Mouse (Mus musculus): Measurements from ENCODE around the gene Tuba1a. TPM values are rescaled to one million over a fixed set of nuclear protein-coding genes. Genes with fewer than 3 reads are reported as not detected.
A peak's percentile ranks its signal among the peaks of the same experiment; 100 is the strongest.
"Not testable (repeated sequence)": the region's sequence is repeated elsewhere in the genome, so short reads cannot be mapped to it uniquely, and the experiment has no call there.

Gene Tuba1a
- total RNA-seq, 2 experiments from 2014 or later = 74.3 to 169 TPM

DNA sequence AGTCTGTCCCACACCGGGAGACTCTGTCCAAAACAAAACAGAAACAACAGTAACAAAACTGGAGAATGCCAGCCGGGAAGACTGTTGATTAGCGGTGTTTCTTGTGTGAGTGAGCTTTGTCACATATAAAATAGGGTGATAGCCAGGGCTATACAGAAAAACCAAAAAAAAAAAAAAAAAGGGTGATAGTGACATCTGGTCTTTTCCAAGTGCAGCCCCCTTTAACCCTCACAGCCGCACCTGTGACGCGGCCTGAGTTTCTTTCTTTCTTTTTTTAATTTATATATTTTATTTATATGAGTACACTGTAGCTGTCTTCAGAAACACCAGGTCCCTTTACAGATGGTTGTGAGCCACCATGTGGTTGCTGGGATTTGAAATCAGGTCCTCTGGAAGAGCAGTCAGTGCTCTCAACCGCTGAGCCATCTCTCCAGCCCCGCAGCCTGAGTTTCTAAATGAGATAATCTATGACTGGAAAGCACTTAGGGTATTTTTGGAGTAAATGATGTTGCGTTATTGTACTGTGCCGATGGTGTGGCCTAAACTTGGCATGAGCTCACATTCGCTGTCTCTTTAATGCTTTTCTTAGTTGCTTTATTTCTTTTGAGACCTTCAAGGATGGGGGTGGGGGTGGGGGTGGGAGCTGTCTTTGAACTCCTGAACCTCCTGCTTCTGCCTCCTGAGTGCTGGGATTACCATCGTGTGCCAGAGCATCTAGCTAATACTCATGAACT is 32.6 kb upstream of the Tuba1a start:
- no peak for DNase-seq (ENCODE audit: low spot score in 2 of 2)

DNA sequence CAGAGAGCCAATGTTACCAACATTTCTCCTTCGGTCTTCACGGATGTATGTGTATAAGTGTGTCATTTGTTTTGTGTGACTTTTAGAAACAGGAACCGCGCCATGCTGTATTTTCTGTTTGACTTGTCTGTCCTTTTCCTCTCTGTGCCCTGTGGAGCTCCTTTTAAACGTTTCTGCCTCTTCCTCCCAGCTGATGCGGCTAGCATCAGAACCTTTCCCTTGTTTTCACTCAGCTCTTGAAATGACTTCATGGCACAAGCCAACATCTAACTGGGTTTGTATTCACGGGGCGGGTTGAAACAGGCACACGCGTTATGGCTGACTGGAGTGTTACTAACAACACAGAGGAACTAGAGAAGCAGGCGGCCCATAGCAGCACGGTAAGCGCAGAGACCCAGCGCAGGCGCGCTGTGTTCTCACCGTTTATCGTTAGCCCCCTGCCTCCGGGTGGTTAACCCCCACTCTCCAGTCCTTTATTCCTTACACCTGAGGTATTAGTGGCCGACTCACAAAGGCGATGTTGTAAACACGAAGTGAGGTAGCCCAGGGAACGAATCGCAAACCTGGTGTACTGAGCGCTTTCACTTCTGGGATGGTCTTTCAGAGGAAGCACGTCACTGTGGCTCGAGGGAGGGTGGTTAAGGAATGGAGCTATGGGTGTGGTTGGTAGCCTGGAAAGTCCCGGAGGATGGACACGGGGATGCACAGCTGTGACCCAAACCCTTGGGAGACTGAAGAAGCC is 31.9 kb upstream of the Tuba1a start:
- peak; percentile 75 to 76 for DNase-seq (ENCODE audit: low spot score in 2 of 2)

- DNase-seq (ENCODE audit: low spot score in 2 of 2) = no peak
Measured at GRCm38 (mm10) chr15:98984681-98985080, 31.2 kb upstream of the Tuba1a start.

DNA sequence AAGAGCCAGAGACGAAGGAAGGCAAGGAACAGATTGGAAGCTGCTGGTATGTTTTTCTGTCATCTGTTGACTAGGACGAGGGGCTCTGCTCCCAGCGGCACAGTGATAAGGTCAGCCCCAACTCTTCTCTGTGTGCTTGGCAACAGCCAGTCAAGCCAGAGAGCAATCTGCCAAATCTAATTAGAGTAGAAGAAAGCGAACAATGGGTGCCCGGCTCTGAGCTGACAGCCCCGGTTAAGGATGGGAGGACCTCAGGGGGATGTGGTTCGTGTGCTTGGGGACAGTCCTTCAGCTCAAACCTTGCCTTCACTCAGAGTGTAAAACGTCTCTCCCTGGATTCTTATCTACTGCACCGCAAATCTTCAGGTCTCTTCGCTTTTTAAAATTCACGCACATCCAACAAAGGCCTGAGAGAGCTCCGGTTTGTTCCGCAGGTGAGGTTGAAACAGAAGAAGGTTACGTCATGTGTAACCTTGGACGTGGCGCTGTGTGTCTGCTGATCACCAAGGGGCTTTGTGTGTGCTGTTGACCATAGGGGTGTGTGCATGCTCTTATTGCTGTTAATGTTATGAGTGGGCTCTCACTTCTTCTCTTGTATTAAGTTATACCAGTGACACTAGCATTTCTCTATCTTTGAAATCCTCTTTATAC is 30.1 kb upstream of the Tuba1a start:
- no peak for DNase-seq (ENCODE audit: low spot score in 2 of 2)

DNA sequence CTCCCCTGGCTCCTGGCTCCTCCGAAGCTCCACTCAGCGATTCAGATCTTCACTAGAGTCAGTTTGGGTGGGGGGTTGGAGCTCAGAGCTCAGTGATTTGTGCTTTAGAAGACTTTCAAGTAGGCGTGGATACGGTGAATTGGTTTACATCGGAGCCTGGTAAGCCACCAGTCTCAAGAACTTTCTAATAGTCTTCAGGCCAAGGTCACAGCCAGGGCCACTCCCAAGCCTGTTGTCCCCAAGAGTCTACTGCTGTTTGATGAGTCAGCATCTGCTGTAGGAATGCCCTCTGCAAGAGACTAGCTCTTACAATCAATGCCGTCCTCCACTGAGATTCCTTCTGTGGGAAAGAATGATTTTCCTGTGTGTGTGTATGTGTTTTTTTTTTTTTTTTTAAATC is 28.6 kb upstream of the Tuba1a start:
- no peak for DNase-seq (ENCODE audit: low spot score in 2 of 2)

- no peak for DNase-seq (ENCODE audit: low spot score in 2 of 2)
Measured at GRCm38 (mm10) chr15:98980012-98980614, 26.6 kb upstream of the Tuba1a start.

GRCm38 (mm10) chr15:98978409-98979172 is 25.1 kb upstream of the Tuba1a start:
- no peak for DNase-seq (ENCODE audit: low spot score in 2 of 2)

- DNase-seq (ENCODE audit: low spot score in 2 of 2) = peak; percentile 45 to 71
Measured at GRCm38 (mm10) chr15:98977759-98978408, 24.4 kb upstream of the Tuba1a start.

- no peak for DNase-seq (ENCODE audit: low spot score in 2 of 2)
Measured at GRCm38 (mm10) chr15:98976763-98977758, 23.6 kb upstream of the Tuba1a start.

DNA sequence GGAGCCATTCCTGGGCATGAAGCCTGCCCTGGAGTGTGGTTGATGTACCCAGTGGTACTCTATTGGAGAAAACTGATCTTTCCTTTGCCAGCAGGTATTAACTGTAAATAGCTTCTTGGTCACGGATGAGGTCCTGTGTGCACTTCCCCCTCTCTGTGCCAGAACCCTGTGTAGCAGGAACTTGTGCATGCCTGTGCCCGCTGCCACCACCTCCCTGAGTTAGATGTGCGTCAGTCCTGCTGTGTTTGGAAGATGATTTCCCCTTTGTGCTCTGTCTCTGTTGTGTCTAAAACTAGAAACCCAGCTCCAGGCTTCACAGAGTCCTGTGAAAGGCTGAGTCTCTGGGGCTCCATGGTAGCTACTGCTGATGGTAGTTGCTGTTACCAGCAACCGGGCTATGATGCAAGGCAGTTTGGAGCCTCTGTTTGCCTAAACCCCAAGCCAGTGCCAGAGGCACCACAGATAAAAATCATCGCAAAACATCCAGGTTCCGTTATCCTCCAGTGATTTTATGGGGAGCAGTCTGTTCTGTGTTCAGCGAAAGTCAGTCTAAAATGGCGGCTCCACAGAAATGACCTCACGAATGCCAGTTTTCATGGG is 19.6 kb upstream of the Tuba1a start:
- DNase-seq (ENCODE audit: low spot score in 2 of 2) = no peak

- not testable (repeated sequence) for DNase-seq (ENCODE audit: low spot score in 2 of 2)
Measured at GRCm38 (mm10) chr15:98971576-98972320, 18.2 kb upstream of the Tuba1a start.

- DNase-seq (ENCODE audit: low spot score in 2 of 2) = no peak
Measured at GRCm38 (mm10) chr15:98971111-98971510, 17.6 kb upstream of the Tuba1a start.

GRCm38 (mm10) chr15:98969372-98970101 is 16.0 kb upstream of the Tuba1a start:
- no peak for DNase-seq (ENCODE audit: low spot score in 2 of 2)

DNA sequence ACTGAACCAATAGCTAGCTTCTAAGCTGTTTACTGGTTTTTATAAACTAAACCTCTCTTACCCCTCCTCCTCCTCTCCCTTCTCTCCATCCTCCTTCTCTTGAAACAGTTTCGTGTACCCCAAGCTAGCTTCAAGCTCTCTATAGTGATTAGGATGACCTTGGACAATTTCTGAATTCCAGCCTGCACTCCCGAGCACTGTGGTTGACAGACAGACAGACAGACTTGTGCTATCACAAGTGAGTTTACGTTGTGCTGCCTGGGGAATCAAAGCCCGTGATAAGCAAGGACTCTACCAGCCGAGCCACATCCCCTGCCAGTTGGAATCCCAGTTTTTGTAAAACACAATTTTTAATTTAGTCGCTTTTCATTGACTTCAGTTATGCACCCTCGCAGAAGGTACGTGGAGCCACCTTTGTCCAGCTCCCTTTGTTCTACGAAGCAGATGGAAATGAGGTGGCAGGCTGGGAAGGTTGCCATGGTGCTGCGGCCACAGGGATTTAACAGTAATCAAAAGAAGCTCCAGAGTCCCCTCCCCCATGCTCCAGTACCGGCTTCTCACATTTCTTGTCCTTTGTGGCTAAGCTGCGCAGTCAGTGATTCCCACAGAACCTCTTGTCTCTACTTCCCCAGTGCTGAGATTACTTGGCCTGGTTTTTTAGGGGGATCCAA is 15.3 kb upstream of the Tuba1a start:
- no peak for DNase-seq (ENCODE audit: low spot score in 2 of 2)

DNA sequence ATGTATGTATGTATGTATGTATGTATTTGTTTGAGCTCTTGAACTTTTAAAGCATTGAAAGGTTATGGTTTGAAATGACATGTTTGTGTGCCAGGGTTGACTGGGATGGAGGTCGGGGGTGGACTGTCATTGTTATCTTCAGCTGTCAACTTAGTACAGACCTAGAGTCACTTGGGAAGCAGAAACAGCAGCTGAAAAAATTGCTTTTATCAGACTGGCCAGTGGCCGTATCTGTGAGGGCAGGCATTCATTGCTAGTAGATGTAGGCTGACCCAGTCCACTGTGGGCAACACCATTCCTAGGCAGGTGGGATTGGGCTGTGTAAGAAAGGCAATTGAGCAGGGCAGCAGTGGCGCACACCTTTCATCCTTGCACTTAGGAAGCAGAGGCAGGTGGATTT is 6.0 kb upstream of the Tuba1a start:
- DNase-seq (ENCODE audit: low spot score in 2 of 2) = no peak

GRCm38 (mm10) chr15:98958901-98959420 is 5.5 kb upstream of the Tuba1a start:
- no peak for DNase-seq (ENCODE audit: low spot score in 2 of 2)
